Mouse (Mus musculus): ENCODE measurements around the gene Caprin1.
A peak's percentile ranks its signal among the peaks of the same experiment; 100 is the strongest.

The Caprin1 gene

DNA sequence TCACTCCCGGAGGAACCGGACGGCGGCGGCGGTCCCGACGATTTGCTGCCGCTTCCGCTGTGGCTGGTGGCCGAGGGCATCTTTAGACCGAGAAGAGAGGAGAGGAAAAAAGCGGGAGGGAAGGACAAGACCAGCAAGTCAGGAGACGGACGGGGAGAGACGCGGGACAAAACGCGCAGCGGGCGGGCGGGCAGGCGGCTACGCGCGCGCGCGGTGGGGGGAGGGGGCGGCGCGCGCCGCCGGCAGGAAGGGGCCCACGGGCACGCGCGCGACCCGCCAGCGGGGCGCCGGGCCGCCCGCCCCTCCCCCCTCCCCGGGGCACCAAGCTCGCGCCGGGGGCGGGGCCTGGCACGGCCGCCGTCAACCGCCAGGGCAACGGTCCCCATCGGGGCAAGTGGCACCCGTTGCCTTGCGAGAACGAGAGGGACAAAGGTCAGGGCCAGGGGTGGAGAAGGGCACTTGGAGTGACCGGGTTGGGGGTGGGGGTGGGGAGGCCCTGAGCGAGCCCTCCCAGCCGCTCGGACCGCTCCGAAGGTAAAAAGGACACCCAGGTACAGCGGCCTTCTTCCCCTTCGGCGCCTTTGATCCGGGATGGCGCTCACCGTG is 485 bp downstream of the Caprin1 start:
- DNase-seq (ENCODE audit: low spot score in 2 of 2): peak; percentile 78 to 81

DNA sequence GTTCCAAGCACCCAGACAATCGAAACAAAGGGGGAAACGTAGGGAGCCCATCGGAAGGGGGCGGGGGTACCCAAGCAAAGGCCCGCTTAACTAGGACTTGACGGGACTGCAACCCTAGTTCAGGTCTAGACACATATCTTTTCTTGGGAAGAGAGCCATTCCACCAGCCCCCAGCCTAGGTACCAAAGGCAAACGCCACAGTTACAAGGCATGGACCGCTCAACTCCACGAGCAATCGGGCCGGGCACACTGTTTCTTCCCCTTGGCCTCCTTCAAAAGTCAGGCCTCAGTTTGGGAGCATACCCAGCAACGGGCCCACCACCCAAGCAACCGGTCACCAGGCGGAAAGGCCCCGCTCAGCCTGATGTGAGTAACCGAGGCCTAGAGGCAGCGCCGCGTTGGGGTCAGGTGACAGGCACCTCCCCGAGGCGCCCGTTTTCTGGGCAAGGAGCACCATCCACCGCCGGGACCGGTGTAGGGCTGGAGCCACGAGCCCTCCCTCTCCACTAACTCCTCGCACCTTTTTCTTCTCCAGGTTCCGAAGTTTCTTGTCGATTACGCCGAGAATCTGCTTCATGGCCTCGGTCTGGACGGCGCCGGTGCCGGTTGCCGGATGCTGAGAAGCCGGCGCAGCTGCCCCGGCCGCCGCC is 1.1 kb downstream of the Caprin1 start:
- peak; percentile 61 to 67 for DNase-seq (ENCODE audit: low spot score in 2 of 2)

DNA sequence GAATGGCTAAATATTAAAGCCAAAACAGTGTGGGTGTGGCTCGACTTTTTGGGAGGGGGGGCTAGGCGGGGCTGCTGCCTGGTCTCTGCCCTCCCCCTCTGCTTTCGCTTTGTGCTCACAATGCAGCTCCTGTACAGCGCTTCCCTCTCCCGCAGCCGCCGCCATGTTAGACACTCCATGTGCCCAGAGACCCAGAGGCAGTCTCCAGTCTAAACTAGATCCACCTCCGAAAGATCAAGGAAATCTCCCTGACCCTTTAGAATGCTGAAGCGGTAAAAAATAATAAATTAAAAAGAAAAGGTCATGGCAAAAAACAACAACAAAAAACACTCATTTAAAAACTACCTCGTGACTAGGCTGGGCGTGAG is 1.6 kb downstream of the Caprin1 start:
- peak; percentile 84 to 85 for DNase-seq (ENCODE audit: low spot score in 2 of 2)

- DNase-seq (ENCODE audit: low spot score in 2 of 2): no peak
These were observed 5.4 kb downstream of the Caprin1 start for GRCm38 (mm10) chr2:103792009-103792408.

GRCm38 (mm10) chr2:103785735-103786134 is 11.7 kb downstream of the Caprin1 start:
- DNase-seq (ENCODE audit: low spot score in 2 of 2): peak in 1 of 2 experiments; percentile 11

GRCm38 (mm10) chr2:103784621-103785020 is 12.8 kb downstream of the Caprin1 start:
- peak in 1 of 2 experiments; percentile 5 for DNase-seq (ENCODE audit: low spot score in 2 of 2)

GRCm38 (mm10) chr2:103762492-103762891 is 35.0 kb downstream of the Caprin1 start:
- no peak for DNase-seq (ENCODE audit: low spot score in 2 of 2)

DNA sequence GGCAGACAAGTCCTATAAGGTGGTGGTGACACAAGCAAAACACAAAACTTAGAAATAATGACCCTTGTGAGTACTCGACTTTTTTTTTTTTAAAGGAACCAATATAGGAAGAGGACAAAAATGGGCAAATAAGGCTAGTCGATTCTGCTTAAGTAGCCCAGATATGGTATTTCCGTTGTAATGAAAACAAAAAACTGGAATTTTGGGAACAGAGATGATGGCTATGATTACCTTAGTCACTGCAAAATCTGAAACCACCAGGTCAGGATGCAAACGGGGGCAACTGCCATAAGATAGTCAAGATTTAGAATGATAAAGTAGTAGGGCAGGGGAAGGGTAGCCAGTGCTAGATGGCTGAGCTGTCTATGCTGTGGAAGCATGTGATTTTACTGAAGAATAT is 35.5 kb downstream of the Caprin1 start:
- no peak for DNase-seq (ENCODE audit: low spot score in 2 of 2)

- DNase-seq (ENCODE audit: low spot score in 2 of 2): peak; percentile 97
These were observed 36.3 kb downstream of the Caprin1 start, which contains the start of gene Nat10 for GRCm38 (mm10) chr2:103760906-103761716. TSS of gene Nat10 (minus strand) at chr2:103761270.

DNA sequence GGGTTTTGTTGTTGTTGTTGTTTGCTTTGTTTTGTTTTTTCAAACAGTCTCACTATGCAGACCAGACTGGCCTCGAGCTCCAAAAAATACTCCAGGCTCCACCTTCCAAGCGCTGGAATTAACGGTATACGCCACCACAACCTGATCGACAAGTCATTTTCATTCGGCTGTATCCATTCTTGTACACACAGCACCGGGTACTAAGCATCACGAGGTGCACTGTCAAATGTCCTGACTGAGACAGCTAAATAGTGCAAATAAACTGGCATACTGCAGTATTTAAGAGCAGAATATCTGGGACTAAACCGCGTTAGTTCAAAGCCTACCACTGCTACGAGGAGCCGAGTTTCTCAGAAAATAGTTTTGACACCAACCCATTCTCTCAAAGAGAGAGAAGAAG is 37.0 kb downstream of the Caprin1 start:
- no peak for DNase-seq (ENCODE audit: low spot score in 2 of 2)

GRCm38 (mm10) chr2:103755458-103756085 is 41.9 kb downstream of the Caprin1 start:
- no peak for DNase-seq (ENCODE audit: low spot score in 2 of 2)

DNA sequence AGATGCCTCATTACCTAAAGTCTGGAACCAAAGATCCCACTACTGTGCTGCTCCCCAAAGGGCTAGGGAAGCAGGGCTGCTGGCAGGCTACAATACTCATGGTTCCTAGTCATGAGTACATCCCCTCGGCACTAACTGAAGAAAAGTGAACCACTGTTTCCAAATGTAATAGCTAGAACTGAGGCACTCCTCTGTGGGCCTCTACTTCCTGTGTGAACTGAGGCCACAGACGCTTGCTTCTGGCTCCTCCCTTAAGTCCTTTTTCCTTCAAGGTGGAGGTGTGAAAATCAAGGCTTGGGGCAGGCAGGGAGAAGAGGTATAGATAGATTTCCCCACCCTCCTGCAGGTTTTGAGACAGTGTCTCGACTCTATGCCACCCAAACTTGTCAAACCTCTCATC is 42.8 kb downstream of the Caprin1 start:
- DNase-seq (ENCODE audit: low spot score in 2 of 2): no peak

DNA sequence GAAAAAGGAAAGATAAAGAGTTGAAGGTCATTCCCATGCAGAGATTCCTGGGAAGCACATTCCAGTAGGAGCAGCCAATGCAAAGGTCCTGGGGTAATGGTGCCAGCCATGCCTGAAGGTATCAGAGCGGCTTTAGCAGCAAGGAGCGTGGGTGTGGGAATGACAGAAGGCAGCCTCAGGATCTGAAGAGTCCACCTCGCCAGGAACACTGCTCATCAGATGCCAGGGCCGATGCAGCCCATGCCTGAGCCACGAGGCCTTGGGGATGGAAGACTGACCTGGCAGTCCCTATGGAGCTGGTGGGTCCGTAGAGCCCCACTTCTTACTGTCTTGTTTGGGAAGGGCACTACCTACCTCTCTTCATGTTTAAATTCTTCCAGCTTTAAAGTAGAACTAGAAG is 45.7 kb downstream of the Caprin1 start:
- DNase-seq (ENCODE audit: low spot score in 2 of 2): no peak

DNA sequence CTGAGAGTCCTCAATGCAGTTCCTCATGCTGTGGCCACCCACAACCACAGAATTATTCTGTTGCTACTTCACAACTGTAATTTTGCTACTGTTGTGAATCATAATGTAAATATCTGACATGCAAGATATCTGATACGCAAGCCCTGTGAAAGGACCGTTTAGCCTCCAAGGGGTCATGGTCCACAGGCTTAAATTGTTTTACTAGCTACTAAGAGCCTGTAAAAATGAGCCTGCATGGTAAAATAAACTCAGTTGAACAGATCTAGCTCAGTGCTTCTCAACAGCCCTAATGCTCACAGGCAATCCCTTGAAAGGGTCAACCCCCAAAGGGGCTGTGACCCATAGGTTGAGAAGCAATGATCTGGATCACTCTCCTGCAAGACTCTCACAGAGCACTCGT is 48.4 kb downstream of the Caprin1 start:
- no peak for DNase-seq (ENCODE audit: low spot score in 2 of 2)

GRCm38 (mm10) chr2:103747891-103748290 is 49.6 kb downstream of the Caprin1 start:
- no peak for DNase-seq (ENCODE audit: low spot score in 2 of 2)

GRCm38 (mm10) chr2:103746761-103747160 is 50.7 kb downstream of the Caprin1 start:
- no peak for DNase-seq (ENCODE audit: low spot score in 2 of 2)

GRCm38 (mm10) chr2:103746096-103746495 is 51.4 kb downstream of the Caprin1 start:
- DNase-seq (ENCODE audit: low spot score in 2 of 2): no peak

- DNase-seq (ENCODE audit: low spot score in 2 of 2): no peak
These were observed 52.0 kb downstream of the Caprin1 start for GRCm38 (mm10) chr2:103745481-103745880.

- DNase-seq (ENCODE audit: low spot score in 2 of 2): peak; percentile 36 to 46
These were observed 53.5 kb downstream of the Caprin1 start for GRCm38 (mm10) chr2:103743988-103744387.

DNA sequence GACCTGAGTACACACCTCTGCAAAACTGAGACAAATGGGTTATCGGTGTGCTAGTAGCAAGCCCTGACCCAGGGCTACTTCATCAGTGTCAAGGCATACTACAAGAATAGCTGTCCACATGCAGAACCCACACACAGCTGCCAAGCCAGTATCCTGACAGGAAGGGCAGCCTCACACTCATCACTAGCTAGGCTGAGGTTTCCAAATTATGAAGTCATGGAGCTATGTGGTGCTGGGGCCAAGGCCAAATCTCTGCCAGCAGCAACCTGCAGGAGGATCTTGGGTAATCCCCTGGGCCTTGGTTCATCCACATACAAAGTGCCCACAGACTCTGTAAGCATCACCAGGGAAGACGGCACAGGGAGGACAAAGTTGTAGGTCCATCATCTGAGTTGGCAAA is 53.9 kb downstream of the Caprin1 start:
- DNase-seq (ENCODE audit: low spot score in 2 of 2): no peak

DNA sequence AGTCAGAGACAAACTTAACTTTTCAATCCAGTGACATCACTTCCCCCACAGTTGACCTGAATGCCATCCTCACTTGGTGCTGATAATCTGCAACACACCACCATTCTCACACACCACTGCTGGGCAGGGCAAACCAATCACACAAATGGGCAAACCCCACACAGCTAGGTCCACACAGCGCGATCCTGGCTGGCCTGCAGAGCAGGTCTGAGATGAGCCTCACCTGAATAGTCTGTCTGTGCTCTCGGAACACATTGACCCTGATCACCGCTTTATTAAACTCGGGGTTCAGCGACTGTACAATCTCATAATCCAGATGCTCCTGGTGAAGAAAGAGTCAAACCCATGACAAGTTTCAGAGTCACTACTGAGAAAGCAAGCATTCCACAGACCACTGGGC is 54.6 kb downstream of the Caprin1 start:
- DNase-seq (ENCODE audit: low spot score in 2 of 2): no peak

- DNase-seq (ENCODE audit: low spot score in 2 of 2): no peak
These were observed 66.0 kb downstream of the Caprin1 start for GRCm38 (mm10) chr2:103731423-103731822.
